Mouse (Mus musculus) spleen, adult 2 months (tissue): ENCODE measurements around the gene Epas1. TPM values are rescaled to one million over a fixed set of nuclear protein-coding genes. Genes with fewer than 3 reads are reported as not detected.

Experiments used
- DNase-seq, 2 experiments: peaks; one replicate each; pipeline versions ENCODE4 v3.0.0 to v3.0.0-alpha.2; 2012 to 2021; ENCODE audit warnings: low spot score in 2 of 2, low read depth in 1 of 2
- H3K27ac ChIP-seq: fragments of 200-500 bp; 2 replicates; pipeline ENCODE4 v1.5.1; 2012; ENCODE audit warnings: low read length, inconsistent platforms; ENCODE audit not compliant: insufficient read depth
- H3K27me3 ChIP-seq: fragments of 200-500 bp; 2 replicates; pipeline ENCODE4 v1.6.1; 2012; ENCODE audit warnings: mild to moderate bottlenecking, moderate library complexity, low read length, inconsistent platforms; ENCODE audit not compliant: control insufficient read depth, insufficient read depth
- H3K36me3 ChIP-seq: fragments of 200-500 bp; 2 replicates; pipeline ENCODE4 v1.6.1; 2012; ENCODE audit warnings: mild to moderate bottlenecking, low read length, inconsistent platforms; ENCODE audit not compliant: control insufficient read depth, insufficient read depth
- H3K4me1 ChIP-seq: fragments of 200-500 bp; 2 replicates; pipeline ENCODE4 v1.6.1; 2011; ENCODE audit warnings: inconsistent platforms; ENCODE audit not compliant: control insufficient read depth, insufficient read depth, insufficient read length
- H3K4me3 ChIP-seq: fragments of 200-500 bp; 2 replicates; pipeline ENCODE4 v1.5.1; 2011; ENCODE audit warnings: mild to moderate bottlenecking, inconsistent platforms; ENCODE audit not compliant: insufficient read depth, insufficient read length; ENCODE audit errors: extremely low read depth
- CTCF ChIP-seq: fragments of 200-500 bp; IDR thresholded peaks from 2 replicates; pipeline ENCODE4 v1.5.1; 2011; ENCODE audit warnings: mild to moderate bottlenecking, inconsistent platforms; ENCODE audit not compliant: insufficient read depth, insufficient read length, insufficient replicate concordance; ENCODE audit errors: extremely low read depth
- POLR2A ChIP-seq: fragments of 200-500 bp; IDR thresholded peaks from 2 replicates; pipeline ENCODE4 v1.6.1; 2011; ENCODE audit warnings: low read depth, low read length, inconsistent platforms
- WGBS: fragments of 180-500 bp; shearing (Covaris S2); methylation state at CpG from one replicate; pipeline ENCODE4 v1.1.7; 2018; 5-methylcytosine and 5-hydroxymethylcytosine counted together
- polyA plus RNA-seq: library from polyadenylated mRNA; depleted of rRNA; stranded (reverse); fragments of >200 nt; gene quantifications from 2 replicates; pipeline ENCODE4 v1.2.3, GENCODE M21; 2012; rRNA removed

Epas1 gene
- polyA plus RNA-seq, 1 experiment, result 40.1 TPM

DNA sequence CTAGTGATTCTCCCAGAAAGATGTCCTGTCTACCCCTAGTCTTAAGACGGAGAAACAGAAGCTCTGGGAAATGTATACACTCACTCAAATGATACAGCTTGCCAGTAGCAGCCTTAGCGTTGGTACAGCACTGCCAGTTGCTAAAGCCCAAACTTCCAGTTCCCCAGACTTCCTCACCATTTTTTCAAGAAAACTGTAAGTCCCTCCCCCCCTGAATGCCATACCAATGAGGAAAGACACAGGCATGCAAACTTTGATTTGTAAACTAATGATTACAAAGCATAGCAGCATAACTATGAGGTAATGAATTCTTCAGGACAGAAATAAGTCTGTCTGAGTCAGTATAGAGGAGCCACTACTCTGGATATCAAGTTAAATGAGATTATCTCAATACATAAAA, 124.2 kb downstream of the Epas1 start:
- H3K4me1 ChIP-seq, result no peaks in the 10 kb centered on the region
- WGBS, result 82% methylated on average over 2 of the region's 2 CpGs

DNA sequence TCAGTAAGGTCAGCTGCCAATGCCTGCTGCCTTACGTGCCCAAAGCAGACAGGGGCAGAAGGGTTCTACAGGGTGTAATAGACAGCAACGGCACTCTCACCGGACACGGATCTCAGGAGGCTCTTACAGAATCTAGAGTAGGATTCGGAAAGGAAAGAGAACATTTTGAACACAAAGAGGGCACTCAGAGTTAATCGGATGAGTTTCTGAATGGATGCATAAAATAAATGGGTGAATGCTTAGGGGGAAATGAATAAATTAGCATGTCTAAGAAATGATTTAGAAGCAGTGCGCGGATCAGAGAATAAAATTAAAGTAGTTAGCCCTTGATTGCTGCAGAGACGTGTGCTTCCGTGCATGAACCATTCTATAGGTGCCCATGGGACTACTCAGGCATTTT, 126.6 kb downstream of the Epas1 start:
- no peak overlapping the region for H3K27ac ChIP-seq
- no peak overlapping the region for H3K4me3 ChIP-seq
- WGBS, result 88% methylated on average over 10 of the region's 10 CpGs
- H3K36me3 ChIP-seq, result no peaks in the 10 kb centered on the region
- no peaks in the 10 kb centered on the region for H3K4me1 ChIP-seq
- TF ChIP-seq POLR2A (no peak), CTCF (no peak)
- DNase-seq, result no peak
- H3K27me3 ChIP-seq, result no peaks in the 10 kb centered on the region

More for the DNA sequence above, 124.2 kb downstream of the Epas1 start:
- TF ChIP-seq CTCF (no peak), POLR2A (no peak)
- no peak overlapping the region for H3K27ac ChIP-seq
- H3K27me3 ChIP-seq, result no peaks in the 10 kb centered on the region
- no peak for DNase-seq
- H3K4me3 ChIP-seq, result no peak overlapping the region
- no peaks in the 10 kb centered on the region for H3K36me3 ChIP-seq

DNA sequence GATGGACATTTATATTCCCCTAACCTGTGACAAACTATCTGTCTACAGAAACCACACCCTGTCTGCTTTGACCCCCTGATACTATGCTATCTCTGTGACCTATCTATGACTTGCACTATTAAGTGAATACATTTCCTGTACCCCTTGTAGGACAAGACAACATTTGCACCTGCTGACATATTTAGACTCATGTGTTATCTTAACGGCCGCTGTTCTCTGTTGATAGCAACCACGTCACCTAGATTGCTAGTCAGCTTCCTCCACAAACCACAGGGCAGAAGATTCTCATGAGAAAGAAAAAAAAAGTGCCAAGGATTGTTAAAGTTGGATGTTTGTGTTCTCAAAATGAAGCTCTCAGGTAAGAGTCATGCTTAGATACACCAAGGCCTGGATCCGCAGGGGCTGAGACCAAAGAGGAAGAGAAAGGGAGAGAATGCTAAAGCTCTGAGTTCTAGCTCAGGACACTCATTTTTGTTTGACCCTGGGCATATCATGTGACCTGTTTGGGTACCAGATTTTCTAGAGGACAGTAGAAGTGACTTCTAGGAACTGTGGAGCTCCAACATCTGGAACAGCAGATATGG, 127.1 kb downstream of the Epas1 start:
- Histone ChIP-seq H3K27ac (no peak overlapping the region), H3K27me3 (no peaks in the 10 kb centered on the region), H3K4me1 (no peaks in the 10 kb centered on the region), H3K36me3 (no peaks in the 10 kb centered on the region), H3K4me3 (no peak overlapping the region)
- DNase-seq, result no peak
- TF ChIP-seq CTCF, result no peak
- no peak for TF ChIP-seq POLR2A
- WGBS, result 47% methylated on average over 4 of the region's 4 CpGs

Other genes starting within 250 kb of the Epas1 start
- 0.06 TPM in 2 replicates for gene Gm10309, start 248.5 kb upstream of the Epas1 start, polyA plus RNA-seq
- not detected in 2 replicates for gene Tmem247, start 163.6 kb downstream of the Epas1 start, polyA plus RNA-seq
- not detected in 2 replicates for gene Atp6v1e2, start 194.2 kb downstream of the Epas1 start, polyA plus RNA-seq
- gene Rhoq, start 209.4 kb downstream of the Epas1 start, polyA plus RNA-seq, result 18.7 and 22.8 TPM in 2 replicates